Mouse (Mus musculus): ENCODE data around the gene Als2cl.

DNA sequence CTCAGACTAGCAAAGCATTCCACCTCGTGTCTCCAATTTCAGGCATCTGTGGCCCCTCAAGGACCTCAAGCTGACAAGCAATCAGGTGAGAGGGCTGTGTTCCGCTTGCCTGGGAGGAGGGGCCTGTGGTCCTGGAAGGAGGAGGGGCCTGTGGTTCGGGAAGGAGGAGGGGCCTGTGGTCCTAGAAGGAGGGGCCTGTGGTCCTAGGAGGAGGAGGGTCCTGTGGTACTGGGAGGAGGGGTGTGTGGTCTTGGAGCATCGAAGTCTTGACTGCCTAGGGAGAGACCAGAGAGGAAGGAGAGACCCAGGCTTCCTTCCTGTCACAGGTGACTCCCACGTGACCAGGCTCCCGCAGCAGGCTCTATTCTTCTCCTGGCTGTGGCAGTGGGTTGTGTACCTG, 16.9 kb downstream of the Als2cl start:
- TF ChIP-seq CTCF (IDR thresholded peaks at IDR 0.05; ENCODE audit: low read depth) = no peak
- no peak for TF ChIP-seq EP300 (optimal IDR thresholded peaks at IDR 0.05)

Measured in stomach, postnatal 0 days (tissue).